Mouse (Mus musculus): ENCODE measurements around the gene Slc25a39. TPM values are rescaled to one million over a fixed set of nuclear protein-coding genes. Genes with fewer than 3 reads are reported as not detected.
"Not testable (repeated sequence)": the region's sequence is repeated elsewhere in the genome, so short reads cannot be mapped to it uniquely, and the experiment has no call there.

Gene Slc25a39
- total RNA-seq, 2 experiments from 2014 or later, result 74.8 to 80.1 TPM

DNA sequence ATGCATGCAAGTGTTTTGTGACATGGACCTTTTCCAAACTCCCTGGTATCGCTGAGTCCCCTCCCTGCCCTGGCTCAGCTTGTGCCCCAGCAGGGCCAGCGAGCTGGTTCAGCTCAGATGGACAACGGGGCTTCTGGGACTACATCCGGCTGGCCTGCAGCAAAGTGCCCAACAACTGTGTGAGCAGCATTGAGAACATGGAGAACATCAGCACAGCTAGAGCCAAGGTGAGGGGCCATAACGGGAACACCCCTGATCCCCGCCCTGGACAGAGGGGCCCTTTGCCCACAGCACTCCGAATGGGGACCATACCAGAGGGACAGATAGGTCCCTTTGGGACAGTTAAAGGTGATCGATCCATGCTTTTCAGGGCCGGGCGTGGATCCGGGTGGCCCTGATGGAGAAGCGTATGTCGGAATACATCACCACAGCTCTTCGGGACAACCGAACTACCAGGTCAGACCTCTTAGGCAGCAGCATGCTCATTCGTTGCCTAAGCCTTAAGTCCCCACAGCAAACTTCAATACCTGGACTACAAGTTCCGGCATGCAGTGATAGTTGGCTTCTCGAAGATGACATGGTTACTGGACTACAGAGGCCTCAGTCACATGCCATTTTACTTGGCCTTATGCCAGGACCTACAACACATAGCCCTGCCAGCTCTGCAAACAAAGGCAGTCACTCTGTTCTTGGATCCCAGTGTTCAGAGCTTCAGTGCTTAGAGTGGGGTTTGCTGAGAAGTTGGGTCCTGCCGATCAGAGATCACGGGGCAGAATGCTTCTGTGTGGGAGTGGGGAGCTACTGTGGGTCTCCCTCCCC is 9.5 kb downstream of the Slc25a39 start:
- peak; percentile 52 to 53 for DNase-seq (ENCODE audit: low spot score in 2 of 2)

GRCm38 (mm10) chr11:102396671-102397141 is 11.0 kb downstream of the Slc25a39 start:
- peak; percentile 10 to 33 for DNase-seq (ENCODE audit: low spot score in 2 of 2)

DNA sequence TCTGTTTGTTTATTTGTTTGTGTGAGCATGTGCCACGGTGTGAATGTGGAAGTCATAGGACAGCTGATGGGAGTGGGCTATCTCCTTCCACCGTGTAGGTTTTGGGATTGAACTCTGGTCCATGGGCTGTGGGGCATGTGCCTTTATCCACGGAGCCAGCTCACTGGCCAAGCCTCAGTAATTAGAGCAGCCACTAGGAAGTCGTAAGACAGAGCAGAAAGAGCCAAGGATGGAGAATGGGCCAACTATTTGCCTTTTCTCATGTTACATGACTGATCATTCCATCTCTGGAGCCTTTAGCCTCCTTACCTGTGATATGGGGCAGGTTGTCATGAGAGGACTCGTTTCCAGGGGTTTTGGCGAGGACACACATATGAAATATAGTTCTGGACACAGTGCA is 11.5 kb downstream of the Slc25a39 start:
- DNase-seq (ENCODE audit: low spot score in 2 of 2), result no peak

DNA sequence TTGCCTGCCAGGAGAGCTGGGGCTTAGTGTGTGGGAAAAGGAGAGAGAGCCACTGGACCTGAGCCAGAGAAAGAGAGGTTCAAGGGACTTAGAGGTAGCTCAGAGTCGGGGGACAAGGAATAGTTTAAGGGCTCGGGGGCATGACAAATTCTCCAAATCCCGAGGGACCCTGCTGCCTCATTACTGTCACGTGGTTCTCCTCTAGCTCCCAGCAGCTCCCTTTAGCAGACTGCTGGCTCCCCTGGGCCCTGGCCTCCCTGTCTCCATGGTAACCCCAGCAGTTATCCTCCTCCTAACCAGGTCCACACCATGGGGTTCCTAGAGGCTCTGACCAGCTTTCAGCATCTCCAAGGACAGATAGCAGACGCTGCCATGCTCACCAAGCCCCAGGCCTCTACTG is 12.5 kb downstream of the Slc25a39 start:
- peak; percentile 19 to 28 for DNase-seq (ENCODE audit: low spot score in 2 of 2)

DNA sequence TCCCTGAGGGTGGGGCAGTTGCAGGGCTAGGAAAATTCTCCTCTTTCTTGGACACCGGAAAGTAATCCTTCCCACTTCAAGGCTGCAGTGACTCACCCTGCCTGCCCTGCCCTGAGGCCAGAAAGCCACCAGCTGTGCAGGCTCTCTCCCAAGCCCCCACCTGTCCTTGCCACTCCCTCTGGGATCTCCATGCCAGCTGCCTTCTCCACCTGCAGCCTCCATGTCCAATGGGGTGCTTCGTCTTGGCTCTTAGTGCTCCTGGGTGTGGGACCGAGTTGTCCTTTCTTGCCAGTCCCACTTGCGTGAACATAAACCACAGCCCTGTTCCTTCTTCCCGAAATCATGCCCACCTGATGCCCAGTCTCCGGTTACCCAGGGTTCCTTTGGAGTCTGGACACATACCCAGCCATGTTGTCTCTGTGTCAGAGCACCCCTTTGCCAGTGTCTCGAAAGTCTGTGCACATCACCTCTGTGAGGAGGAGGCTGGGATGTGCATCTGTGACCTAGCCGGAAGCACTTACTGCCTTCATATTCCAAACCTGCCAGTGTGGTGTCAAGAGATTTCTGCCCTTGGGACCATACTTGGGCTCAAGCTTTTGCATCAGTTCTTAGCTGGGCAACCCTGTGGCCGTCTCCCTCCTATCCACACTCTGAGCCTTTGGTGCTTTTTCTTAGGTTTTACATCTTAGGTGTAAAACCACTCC is 13.2 kb downstream of the Slc25a39 start:
- DNase-seq (ENCODE audit: low spot score in 2 of 2), result peak; percentile 18 to 28

GRCm38 (mm10) chr11:102393719-102394420 is 13.9 kb downstream of the Slc25a39 start:
- DNase-seq (ENCODE audit: low spot score in 2 of 2), result peak; percentile 59 to 74

DNA sequence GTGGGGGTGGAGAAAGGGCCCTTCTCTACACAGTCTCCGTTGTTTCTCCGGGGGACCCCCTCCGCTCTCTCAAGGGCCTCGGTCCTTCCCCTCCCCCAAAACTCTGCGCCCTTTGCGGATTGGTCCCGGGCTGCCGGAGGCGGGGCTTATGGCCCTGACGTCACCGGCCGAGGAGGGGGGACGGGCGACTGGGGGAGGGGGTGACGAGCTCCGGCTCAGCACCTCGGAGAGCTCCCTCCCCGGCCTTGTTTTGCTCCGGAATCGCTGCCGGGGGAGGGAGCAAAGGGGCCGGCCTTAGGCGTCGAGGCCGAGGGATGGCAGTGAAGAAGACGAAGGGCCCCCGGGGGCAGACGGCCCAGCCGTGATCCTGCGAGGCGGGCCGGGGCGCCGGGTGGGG is 14.5 kb downstream of the Slc25a39 start, which contains the start of gene Rundc3a:
Gene Rundc3a, plus strand, starts transcription at position 166 of the 397 bp plus-strand sequence.
- peak; percentile 98 for DNase-seq (ENCODE audit: low spot score in 2 of 2)

- DNase-seq (ENCODE audit: low spot score in 2 of 2), result no peak
Measured at GRCm38 (mm10) chr11:102392441-102393237, 15.1 kb downstream of the Slc25a39 start.

DNA sequence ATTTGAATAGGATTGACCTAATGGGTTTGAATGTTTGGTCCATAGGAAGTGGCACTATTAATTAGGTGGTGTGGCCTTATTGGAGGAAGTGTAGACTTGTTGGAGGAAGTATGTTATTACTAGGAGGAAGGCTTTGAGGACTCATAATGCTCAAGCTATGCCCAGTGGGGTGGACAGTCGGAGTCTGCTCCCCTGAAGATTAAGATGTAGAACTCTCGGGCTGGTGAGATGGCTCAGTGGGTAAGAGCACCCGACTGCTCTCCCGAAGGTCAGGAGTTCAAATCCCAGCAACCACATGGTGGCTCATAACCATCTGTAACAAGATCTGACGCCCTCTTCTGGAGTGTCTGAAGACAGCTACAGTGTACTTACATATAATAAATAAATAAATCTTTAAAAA is 18.3 kb downstream of the Slc25a39 start:
- not testable (repeated sequence) for DNase-seq (ENCODE audit: low spot score in 2 of 2)

- DNase-seq (ENCODE audit: low spot score in 2 of 2), result no peak
Measured at GRCm38 (mm10) chr11:102386121-102386520, 21.6 kb downstream of the Slc25a39 start.

GRCm38 (mm10) chr11:102385075-102385474 is 22.7 kb downstream of the Slc25a39 start:
- no peak for DNase-seq (ENCODE audit: low spot score in 2 of 2)

- peak; percentile 6 to 23 for DNase-seq (ENCODE audit: low spot score in 2 of 2)
Measured at GRCm38 (mm10) chr11:102384418-102384817, 23.3 kb downstream of the Slc25a39 start.

DNA sequence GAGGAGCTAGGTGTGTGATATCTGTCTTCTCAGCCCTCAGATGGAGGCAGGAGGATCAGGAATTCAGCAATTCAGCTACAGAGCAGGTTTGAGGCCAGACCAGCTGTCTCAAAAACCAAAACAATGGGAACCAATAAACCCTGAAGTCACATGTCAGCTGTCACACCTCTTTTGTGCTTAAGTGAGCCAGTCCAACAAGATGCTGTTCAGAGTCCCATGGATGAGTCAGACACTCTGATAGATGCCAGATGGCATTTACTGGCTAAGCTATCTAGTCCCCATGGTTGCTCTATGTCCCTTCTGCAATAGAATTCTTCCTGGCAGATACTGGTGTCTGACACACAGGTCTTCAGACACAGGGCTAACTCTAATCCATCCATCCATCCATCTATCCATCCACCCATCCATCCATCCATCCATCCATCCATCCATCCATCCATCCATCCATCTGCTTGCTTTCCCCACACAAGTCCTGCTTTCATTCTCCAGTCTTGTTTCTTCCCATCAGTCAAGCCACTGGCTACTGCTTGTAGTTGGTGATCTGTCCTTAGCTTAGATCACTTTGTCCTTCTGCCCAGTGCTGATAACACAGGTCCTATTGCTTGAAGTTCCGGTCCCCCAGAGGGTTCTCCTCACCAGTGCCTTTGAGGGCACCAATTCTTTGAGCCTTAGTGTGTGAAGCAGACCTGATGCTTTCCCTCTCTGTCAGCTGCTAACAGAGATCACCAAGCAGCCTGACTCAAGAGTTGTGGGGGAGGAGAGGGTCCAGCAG is 24.2 kb downstream of the Slc25a39 start:
- no peak for DNase-seq (ENCODE audit: low spot score in 2 of 2)

DNA sequence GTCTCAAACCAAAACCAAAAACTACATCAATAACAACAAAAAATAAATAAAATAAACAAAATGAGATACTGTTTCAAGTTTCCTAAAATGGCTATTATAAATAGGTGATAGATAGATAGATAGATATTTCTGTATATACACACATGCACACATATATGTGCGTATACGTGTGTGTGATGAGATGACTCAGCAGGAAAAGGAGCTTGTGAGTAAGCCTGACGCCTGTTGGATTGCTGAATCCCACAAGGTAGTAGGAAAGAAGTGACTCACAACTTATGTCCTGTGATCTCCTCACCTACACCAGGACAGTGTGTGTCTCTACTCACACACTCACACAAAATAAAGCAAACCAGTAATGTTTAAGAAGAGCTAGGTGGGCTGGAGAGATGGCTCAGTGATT is 25.0 kb downstream of the Slc25a39 start:
- no peak for DNase-seq (ENCODE audit: low spot score in 2 of 2)

DNA sequence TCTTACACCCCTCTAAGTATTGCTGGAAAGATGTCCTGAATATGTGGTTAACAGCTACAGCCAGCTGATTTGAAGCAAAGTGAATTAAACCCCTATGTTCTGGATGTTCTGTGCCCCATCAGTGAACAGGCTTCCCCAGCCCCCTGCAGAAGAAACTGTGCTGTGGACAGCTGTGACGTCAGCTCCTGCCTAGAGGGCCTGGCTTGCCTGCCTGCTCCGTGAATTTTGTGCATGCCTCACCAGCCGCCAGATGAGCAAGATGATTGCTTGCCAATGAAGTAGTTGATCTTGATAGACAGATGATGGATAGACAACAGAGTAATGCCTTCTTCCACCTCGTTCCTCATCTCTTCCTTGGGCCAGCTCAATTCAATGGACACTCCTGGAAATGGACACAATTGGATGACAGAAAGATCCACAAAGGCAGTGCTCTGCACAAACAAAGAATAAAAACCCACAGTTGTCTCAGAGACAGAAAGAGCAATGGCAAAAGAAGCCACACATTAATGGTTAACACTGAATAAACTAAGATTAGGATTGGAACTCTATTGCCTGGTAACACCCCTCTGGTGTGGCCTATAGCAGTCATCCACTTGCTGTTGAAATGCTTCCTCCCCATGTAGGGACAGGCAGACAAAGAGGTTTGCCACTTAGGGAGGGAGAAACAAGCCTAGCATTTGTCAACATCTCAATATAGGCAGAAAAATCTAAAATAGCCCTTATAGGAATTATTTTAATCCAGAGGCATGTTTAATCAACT is 26.2 kb downstream of the Slc25a39 start:
- DNase-seq (ENCODE audit: low spot score in 2 of 2), result no peak

DNA sequence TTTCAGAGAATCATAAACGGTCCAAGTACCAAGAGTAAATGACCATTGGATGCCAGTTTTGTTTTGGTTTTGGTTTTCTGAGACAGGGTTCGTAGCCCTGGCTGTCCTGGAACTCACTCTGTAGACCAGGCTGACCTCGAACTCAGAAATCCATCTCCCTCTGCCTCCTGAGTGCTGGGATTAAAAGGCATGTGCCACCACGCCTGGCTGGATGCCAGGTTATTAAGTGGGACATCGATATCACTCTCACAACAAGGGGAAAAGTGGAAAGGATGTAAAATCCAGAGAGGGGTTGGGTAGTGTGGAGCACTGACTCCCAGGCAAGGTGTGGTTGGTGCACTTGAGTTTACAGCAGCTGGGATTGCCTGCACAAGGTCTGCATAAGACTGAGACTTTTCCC is 27.7 kb downstream of the Slc25a39 start:
- DNase-seq (ENCODE audit: low spot score in 2 of 2), result no peak

GRCm38 (mm10) chr11:102377186-102377585 is 30.6 kb downstream of the Slc25a39 start:
- DNase-seq (ENCODE audit: low spot score in 2 of 2), result no peak

DNA sequence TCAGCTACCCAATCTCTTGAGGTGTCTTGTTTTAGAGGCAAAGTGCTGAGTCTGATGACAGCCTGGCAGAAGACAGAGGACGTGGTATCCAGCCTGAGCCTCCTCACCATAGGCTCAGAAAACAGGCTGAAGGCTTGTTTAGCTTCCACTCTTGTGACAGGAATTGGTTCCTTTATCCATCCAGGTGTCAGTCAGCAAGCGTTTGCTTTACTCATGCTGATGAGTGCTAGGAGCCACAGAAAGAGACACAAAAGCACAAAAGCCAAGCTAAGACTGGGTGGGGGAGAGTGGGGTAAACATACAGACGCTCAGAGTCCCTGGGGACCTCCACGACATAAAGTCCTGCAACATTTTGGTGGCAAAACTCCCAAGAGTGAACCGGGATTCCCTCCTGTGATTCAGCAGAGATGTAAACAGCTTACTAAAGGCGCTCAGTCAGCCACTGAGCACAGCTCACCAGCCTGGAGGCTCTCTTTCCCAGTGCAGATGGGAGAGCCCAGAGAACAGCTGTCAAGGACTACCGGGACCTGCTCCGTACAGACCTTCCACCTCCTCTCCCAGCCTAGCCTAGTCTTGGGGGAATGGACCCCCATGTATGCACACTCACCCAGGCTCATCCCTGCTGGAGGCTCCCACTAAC is 31.4 kb downstream of the Slc25a39 start:
- DNase-seq (ENCODE audit: low spot score in 2 of 2), result no peak
